Mouse (Mus musculus): Measurements from ENCODE around the gene Gm20826. TPM values are rescaled to one million over a fixed set of nuclear protein-coding genes. Genes with fewer than 3 reads are reported as not detected.

Gene Gm20826
- total RNA-seq (2023; ENCODE audit: inconsistent age) = 0.10 to 0.24 TPM (median 0.19 TPM) in 4 replicates

DNA sequence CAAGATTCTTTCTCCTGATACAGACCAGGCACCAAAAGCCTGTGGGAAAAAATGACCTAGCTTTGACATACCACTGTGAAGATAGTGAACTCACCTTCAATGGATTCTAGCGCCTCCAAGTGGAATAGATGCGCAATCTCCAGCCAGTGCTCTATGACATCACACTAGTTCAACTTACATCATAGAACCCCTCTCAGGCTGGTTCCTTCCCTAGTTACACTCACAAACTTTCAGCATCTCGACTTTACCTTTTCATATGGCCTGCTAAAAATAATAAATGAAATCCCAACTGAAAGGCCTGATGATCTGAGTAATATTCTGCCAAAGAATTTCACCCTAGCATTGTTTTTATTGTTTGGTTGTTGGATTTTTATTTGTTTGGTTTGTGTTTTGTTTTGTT, at the start of gene Gm20826:
Gm20826 (minus strand) TSS at position 101 of the 400 bp plus-strand sequence.

Other genes with a start within 250 kb of the Gm20826 start
- not detected in 4 replicates for gene Gm21788, start 233.5 kb downstream of the Gm20826 start, total RNA-seq (2023; ENCODE audit: inconsistent age)
- not detected in 4 replicates for gene Gm28576, start 84.5 kb upstream of the Gm20826 start, total RNA-seq (2023; ENCODE audit: inconsistent age)